Mouse (Mus musculus): ENCODE measurements around the gene Nqo1.

GRCm38 (mm10) chr8:107395397-107395796 lies 7.6 kb downstream of the Nqo1 start:
- TF ChIP-seq TAL1 (IDR thresholded peaks at IDR 0.05; ENCODE audit: low read length) = no peak
- no peak for TF ChIP-seq GATA1 (IDR thresholded peaks at IDR 0.05; ENCODE audit: low read length)

All from erythroblast, embryonic 14.5 days (primary cell).